Mouse (Mus musculus) lung, adult 2 months (tissue): ENCODE data around the gene Sumo3.

Experiments
- CTCF ChIP-seq: fragments of 200-500 bp; IDR thresholded peaks from 2 replicates; pipeline ENCODE4 v1.5.1; 2011; ENCODE audit warnings: mild to moderate bottlenecking, low read length, control low read depth; ENCODE audit not compliant: insufficient read depth
- POLR2A ChIP-seq: fragments of 200-500 bp; IDR thresholded peaks from 2 replicates; pipeline ENCODE4 v1.6.1; 2011; ENCODE audit warnings: low read depth, mild to moderate bottlenecking, control low read depth, low read length, borderline replicate concordance; ENCODE audit errors: extremely low read depth

DNA sequence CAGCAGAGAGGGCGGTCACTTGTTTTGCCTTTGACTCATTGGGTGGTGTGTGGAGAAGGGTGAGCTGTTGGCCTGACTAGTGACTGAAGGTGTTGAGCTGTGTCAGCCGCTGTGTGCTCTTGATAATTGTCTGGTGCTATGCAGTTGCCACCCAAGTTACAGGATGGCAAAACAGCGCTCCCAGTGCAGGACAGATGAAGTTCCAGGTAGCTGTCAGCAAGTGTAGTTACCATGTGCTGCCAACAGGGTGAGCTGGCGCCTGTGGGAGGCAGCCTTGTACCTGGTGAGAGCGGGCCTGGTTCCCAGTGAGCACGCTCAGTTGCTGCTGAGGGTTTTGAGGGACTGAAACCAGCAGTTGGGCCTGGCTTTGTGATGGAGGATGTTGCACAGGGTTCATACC, 15.1 kb upstream of the Sumo3 start:
- TF ChIP-seq CTCF (peak; percentile 89), POLR2A (no peak)
